Mouse (Mus musculus) kidney, embryonic 14.5 days (tissue): ENCODE measurements at regions not wholly inside any gene's neighbourhood (a gene's known extent, or its start where the extent isn't known, plus 50 kb on each side); places are given as distances from the start of the nearest gene placed in this dataset.
A peak's percentile ranks its signal among the peaks of the same experiment; 100 is the strongest.

ENCODE experiments used
- ATAC-seq: fragments of 200-750 bp; cut with Nextera tagmentation; 2 replicates; pipeline ENCODE4 v1.8.0; 2017; ENCODE audit warnings: moderate number of reproducible peaks, mild to moderate bottlenecking, moderate TSS enrichment, moderate library complexity; ENCODE audit not compliant: low FRiP score, low TSS enrichment
- H3K27ac ChIP-seq: fragments of 300-500 bp; sonication (generic); 2 replicates; pipeline ENCODE4 v1.5.1; 2014; ENCODE audit warnings: low read depth, mild to moderate bottlenecking, low read length, moderate library complexity, mixed read lengths
- H3K27me3 ChIP-seq: fragments of 300-500 bp; sonication (generic); 2 replicates; pipeline ENCODE4 v1.6.1; 2014; ENCODE audit warnings: mild to moderate bottlenecking, low read length; ENCODE audit not compliant: control insufficient read depth, insufficient read depth
- H3K36me3 ChIP-seq: fragments of 300-500 bp; sonication (generic); 2 replicates; pipeline ENCODE4 v1.6.1; 2014; ENCODE audit warnings: low read length, mixed read lengths; ENCODE audit not compliant: control insufficient read depth, insufficient read depth
- H3K4me1 ChIP-seq: fragments of 300-500 bp; sonication (generic); 2 replicates; pipeline ENCODE4 v1.6.1; 2014; ENCODE audit warnings: low read length, mixed read lengths; ENCODE audit not compliant: control insufficient read depth, insufficient read depth
- H3K4me2 ChIP-seq: fragments of 300-500 bp; sonication (generic); replicated peaks from 2 replicates; pipeline ENCODE4 v1.6.1; 2014; ENCODE audit warnings: low read depth, mild to moderate bottlenecking, low read length
- H3K4me3 ChIP-seq: fragments of 300-500 bp; sonication (generic); 2 replicates; pipeline ENCODE4 v1.5.1; 2014; ENCODE audit warnings: mild to moderate bottlenecking, low read length
- H3K9ac ChIP-seq: fragments of 300-500 bp; sonication (generic); 2 replicates; pipeline ENCODE4 v1.6.1; 2014; ENCODE audit warnings: low read depth, mild to moderate bottlenecking, low read length, moderate library complexity
- H3K9me3 ChIP-seq: fragments of 300-500 bp; sonication (generic); 2 replicates; pipeline ENCODE4 v1.6.1; 2016; ENCODE audit warnings: low read length; ENCODE audit not compliant: control insufficient read depth
- WGBS: fragments of 180-500 bp; shearing (Covaris S2); extraction: QIAGEN DNeasy Blood & Tissue Kit; methylation state at CpG from one replicate; pipeline ENCODE4 v1.1.7; 2014; 5-methylcytosine and 5-hydroxymethylcytosine counted together

DNA sequence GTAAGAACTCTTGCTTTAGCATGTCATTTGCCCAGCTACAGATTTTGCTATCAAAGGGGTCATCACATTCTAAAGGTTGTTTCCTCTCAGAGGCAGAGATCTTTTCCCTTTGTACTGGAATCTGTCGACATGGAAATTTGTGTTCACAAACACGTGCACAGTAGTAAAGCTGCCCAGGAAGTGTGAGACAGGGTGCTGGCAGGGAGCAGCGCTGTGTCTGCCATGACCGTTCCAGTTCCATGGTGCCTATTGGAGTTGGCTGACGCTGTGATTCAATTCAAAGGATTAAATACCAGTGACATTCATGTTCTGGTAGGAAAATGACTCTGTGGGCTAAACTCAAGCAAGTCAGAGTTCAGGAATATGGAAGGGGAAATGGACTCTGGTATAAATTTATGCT lies 627.1 kb downstream of the Stpg2 start:
- Histone ChIP-seq H3K27ac (no peak overlapping the region), H3K27me3 (no peaks in the 10 kb centered on the region), H3K9me3 (no peaks in the 10 kb centered on the region; the same call in 1 of the 2 replicates), H3K4me3 (no peak overlapping the region), H3K4me1 (no peaks in the 10 kb centered on the region), H3K9ac (no peak overlapping the region), H3K36me3 (no peaks in the 10 kb centered on the region), H3K4me2 (no peak overlapping the region)
- 74% methylated on average over 5 of the region's 5 CpGs for WGBS
- no peak for ATAC-seq

DNA sequence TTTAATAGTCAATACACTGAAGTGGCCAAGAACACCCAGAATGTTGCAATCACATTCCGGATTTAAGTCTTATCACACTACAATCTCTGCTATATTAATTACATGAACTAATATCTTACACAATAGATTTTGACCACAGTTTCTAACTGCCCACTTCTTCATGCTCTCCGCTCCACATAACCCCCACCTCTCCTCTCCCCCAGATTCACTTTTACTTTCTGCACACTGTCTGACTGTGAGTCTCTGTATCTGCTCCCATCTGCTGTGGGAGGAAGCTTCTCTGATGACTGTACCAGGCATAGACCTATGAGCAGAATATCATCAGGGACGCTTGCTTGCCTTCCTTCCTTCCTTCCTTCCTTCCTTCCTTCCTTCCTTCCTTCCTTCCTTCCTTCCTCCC lies 636.5 kb downstream of the Stpg2 start:
- ATAC-seq, result no peak

DNA sequence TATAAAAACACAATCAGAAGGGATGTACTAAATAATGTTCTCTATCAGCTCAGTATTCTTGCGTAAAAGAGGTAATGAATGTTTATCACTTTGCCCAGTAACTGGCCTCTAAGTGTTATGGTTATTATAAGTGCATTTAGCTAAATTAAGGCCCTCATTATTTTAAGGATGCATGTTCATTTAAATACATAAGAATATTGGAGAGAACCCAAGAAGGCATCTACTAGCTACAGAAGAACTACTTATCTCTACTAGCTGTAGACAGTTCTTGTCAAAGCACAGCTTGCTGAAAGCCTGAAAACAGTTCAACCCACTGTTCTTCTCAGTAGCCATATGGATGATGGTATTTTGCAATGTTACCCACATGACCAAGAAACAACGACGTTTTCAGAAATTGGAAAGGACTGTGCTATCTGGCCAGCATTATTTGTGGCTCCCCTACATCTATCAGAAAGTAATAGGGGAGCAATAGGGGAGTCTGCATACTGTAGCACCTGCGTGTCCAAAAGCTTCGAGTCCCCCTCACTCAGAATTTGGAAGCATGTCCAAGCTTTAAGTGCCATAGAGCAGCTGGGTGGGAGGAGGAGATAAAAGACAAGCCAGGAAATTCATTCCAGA lies 637.6 kb downstream of the Stpg2 start:
- H3K4me3 ChIP-seq, result no peak overlapping the region
- 85% methylated on average over 5 of the region's 5 CpGs for WGBS
- no peaks in the 10 kb centered on the region for H3K9me3 ChIP-seq
- H3K4me1 ChIP-seq, result no peaks in the 10 kb centered on the region
- H3K36me3 ChIP-seq, result no peaks in the 10 kb centered on the region
- H3K27me3 ChIP-seq, result no peaks in the 10 kb centered on the region
- no peak overlapping the region for H3K4me2 ChIP-seq
- H3K9ac ChIP-seq, result no peak overlapping the region
- no peak for ATAC-seq
- no peak overlapping the region for H3K27ac ChIP-seq

More for the DNA sequence above, 636.5 kb downstream of the Stpg2 start:
- 88% methylated on average over 3 of the region's 3 CpGs for WGBS
- H3K36me3 ChIP-seq, result no peaks in the 10 kb centered on the region
- H3K9ac ChIP-seq, result no peak overlapping the region
- H3K4me2 ChIP-seq, result no peak overlapping the region
- no peak overlapping the region for H3K4me3 ChIP-seq
- no peak overlapping the region for H3K27ac ChIP-seq
- no peaks in the 10 kb centered on the region for H3K4me1 ChIP-seq
- no peaks in the 10 kb centered on the region for H3K9me3 ChIP-seq
- H3K27me3 ChIP-seq, result no peaks in the 10 kb centered on the region

DNA sequence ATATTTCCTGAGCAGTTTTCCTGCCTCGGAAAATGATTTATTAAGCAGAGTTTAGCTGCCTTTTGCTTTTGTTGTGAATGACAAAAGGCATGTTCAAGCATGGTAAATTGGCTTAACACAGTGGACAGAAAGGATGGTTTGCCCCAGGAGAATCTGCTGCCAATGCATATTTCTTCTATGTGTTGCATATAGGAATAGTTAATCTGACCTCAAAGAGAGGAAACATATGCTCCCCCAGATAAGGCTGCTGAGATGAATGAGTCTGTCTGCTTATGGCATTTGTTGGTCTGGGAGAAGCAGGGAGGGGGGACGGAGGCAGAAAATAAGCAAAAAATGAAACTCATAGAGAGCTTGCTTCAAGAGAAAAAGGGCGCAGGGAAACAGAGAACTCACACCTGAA lies 638.9 kb downstream of the Stpg2 start:
- no peak overlapping the region for H3K27ac ChIP-seq
- ATAC-seq, result no peak
- H3K4me2 ChIP-seq, result no peak overlapping the region
- H3K4me3 ChIP-seq, result no peak overlapping the region
- WGBS, result 79% methylated on average over 3 of the region's 3 CpGs
- H3K27me3 ChIP-seq, result no peaks in the 10 kb centered on the region
- no peaks in the 10 kb centered on the region for H3K9me3 ChIP-seq
- no peaks in the 10 kb centered on the region for H3K4me1 ChIP-seq
- no peak overlapping the region for H3K9ac ChIP-seq
- H3K36me3 ChIP-seq, result no peaks in the 10 kb centered on the region

DNA sequence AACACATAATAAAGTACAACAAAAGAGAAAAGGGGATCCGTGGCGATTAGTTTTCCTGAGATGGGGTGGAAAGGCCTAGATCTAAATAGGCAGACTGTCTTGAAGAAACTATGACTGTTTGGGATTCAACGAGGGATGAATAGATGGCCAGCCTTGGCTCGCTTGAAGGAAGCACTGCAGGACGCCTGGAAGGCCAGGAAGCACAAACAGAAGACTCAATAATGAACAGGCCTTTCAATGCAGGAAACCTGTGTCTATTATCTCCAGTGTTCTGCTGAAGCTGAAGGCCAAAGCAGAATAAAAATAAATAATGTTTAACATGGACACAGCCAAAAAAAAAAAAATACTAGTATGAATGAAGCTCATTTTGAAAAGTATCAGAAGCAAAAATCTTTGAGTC lies 642.3 kb downstream of the Stpg2 start:
- Histone ChIP-seq H3K4me3 (no peak overlapping the region), H3K9ac (no peak overlapping the region), H3K36me3 (no peaks in the 10 kb centered on the region), H3K27me3 (no peaks in the 10 kb centered on the region), H3K27ac (no peak overlapping the region), H3K4me1 (no peaks in the 10 kb centered on the region), H3K4me2 (no peak overlapping the region), H3K9me3 (no peaks in the 10 kb centered on the region)
- no peak for ATAC-seq
- WGBS, result 77% methylated on average over 5 of the region's 5 CpGs

DNA sequence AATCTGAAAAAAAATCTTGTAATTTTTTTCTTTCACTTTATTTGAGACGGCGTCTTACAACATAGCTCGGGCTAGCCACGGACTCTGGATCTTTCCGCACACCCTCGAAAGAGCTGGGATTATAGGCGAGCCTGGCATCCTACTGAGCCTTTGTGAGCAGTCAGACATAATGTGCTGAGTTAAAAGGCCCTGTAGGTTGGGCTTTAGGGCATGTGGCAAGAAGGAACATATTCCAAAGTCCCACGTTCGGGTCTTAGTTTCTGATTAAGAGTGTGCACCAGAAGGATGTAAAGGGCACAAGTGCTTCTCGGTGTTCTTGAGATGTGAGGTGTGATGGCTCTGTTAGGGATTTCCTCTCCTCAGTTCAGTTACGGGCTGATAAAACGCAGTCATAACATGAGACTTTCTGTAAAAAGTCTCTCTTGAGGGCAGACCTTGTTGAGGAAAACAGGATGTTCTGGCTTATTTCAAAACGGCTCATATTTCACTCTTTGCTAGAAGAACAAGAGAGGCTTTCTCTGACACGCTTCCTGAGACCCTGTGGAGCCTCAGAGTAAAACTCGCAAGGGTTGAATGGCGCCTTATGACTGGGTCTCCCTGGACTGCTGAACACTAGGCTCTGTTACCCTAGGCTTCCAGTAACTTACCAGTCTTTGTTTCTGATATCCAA lies 654.6 kb downstream of the Stpg2 start:
- Histone ChIP-seq H3K4me2 (no peak overlapping the region; the same call in 1 of the 2 replicates), H3K4me1 (peaks cover 5% of the 10 kb centered on the region; the same call in 1 of the 2 replicates), H3K9ac (no peak overlapping the region), H3K9me3 (no peaks in the 10 kb centered on the region), H3K27me3 (no peaks in the 10 kb centered on the region), H3K27ac (no peak overlapping the region), H3K4me3 (no peak overlapping the region), H3K36me3 (no peaks in the 10 kb centered on the region)
- ATAC-seq, result peak; percentile 87
- WGBS, result 52% methylated on average over 16 of the region's 16 CpGs

DNA sequence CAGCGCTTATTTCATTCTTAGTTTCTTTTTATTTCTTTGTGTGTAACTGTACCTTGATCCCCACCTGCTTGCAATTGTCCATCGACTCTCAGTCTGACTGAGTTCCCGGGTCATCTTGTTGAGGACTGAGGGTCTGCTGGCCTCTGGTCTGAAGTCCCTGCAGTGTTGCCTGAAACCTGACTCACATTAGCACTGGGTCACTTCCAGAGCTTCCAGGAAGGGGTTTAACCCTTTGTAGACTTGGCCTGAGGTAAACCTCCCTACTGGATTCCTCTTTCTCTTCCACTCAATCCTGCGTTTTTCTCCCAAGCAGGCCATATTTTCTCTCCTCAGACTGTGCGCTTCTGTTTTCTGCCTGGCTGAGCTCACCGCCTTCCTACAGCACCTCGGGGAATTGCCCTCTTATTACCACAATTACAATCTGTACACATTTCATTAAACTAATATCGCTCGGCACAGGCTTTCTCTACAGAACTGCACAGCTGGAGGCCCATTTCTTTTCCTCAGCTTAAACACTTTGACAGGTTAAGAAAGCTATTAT lies 655.4 kb downstream of the Stpg2 start:
- ATAC-seq, result peak; percentile 84; the same call in 1 of the 2 replicates
- H3K4me1 ChIP-seq, result peaks cover 5% of the 10 kb centered on the region; the same call in 1 of the 2 replicates
- 16% methylated on average over 9 of the region's 9 CpGs for WGBS
- no peaks in the 10 kb centered on the region for H3K27me3 ChIP-seq
- no peaks in the 10 kb centered on the region for H3K9me3 ChIP-seq
- H3K4me3 ChIP-seq, result no peak overlapping the region
- H3K36me3 ChIP-seq, result no peaks in the 10 kb centered on the region
- H3K9ac ChIP-seq, result no peak overlapping the region
- no peak overlapping the region for H3K27ac ChIP-seq
- H3K4me2 ChIP-seq, result peak overlapping the region; percentile 15; the same call in 1 of the 2 replicates

DNA sequence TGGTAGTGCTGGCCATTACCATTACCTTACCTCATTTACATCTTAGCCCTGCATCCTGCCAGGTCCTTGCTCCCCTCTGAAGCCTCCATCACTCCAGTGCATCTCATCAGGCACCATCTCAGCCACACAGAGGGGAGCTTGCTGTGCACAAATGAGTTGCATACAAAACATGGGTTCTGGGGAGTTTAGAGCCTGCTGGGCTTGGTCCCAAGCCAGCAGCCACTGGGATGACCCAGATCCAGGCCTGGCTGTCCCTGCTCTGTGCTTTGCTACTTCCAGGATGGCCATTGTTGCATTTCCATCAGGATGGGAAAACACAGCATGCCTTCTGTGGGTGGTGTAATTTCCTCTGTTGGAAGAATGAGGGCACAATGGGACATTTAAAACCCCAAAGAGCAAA lies 660.8 kb downstream of the Stpg2 start:
- no peak overlapping the region for H3K9ac ChIP-seq
- H3K27me3 ChIP-seq, result no peaks in the 10 kb centered on the region
- H3K36me3 ChIP-seq, result no peaks in the 10 kb centered on the region
- H3K4me1 ChIP-seq, result no peaks in the 10 kb centered on the region
- no peak overlapping the region for H3K4me2 ChIP-seq
- no peak for ATAC-seq
- H3K9me3 ChIP-seq, result no peaks in the 10 kb centered on the region
- no peak overlapping the region for H3K27ac ChIP-seq
- H3K4me3 ChIP-seq, result no peak overlapping the region

DNA sequence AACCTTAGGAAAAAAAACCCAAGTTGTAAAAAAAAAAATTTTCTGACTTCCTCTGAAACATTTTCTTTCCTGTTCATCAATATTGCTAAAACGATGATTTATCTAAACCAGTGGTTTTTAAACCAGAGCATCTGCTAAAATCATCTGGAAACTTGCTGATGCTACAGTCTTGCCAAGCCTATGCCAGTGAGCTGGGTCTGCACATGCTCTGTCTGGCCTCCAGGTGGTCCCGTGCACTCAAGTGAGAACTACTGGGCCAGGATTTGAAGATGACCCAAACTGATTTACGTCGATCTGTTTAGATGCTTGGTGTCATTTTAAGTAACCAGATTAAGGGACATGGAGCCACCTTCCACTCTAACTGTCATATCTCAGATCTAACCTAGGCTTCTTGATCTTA lies 661.5 kb downstream of the Stpg2 start:
- no peak for ATAC-seq
- H3K36me3 ChIP-seq, result no peaks in the 10 kb centered on the region
- no peaks in the 10 kb centered on the region for H3K27me3 ChIP-seq
- H3K9ac ChIP-seq, result no peak overlapping the region
- no peaks in the 10 kb centered on the region for H3K9me3 ChIP-seq
- H3K4me2 ChIP-seq, result no peak overlapping the region
- H3K4me1 ChIP-seq, result no peaks in the 10 kb centered on the region
- no peak overlapping the region for H3K27ac ChIP-seq
- no peak overlapping the region for H3K4me3 ChIP-seq
- WGBS, result 88% methylated on average over 4 of the region's 4 CpGs
